Mouse (Mus musculus) lung, embryonic 16.5 days (tissue): Measurements from ENCODE around the gene Sh3bgr. TPM values are rescaled to one million over a fixed set of nuclear protein-coding genes. Genes with fewer than 3 reads are reported as not detected.

Source experiments
- ATAC-seq: fragments of 200-750 bp; cut with Nextera tagmentation; 2 replicates; pipeline ENCODE4 v1.8.0; 2017; ENCODE audit warnings: low read depth, mild to moderate bottlenecking, moderate library complexity
- H3K27ac ChIP-seq: fragments of 300-500 bp; sonication (generic); 2 replicates; pipeline ENCODE4 v1.5.1; 2014; ENCODE audit warnings: mild to moderate bottlenecking, control low read depth, low read length
- H3K27me3 ChIP-seq: fragments of 300-500 bp; sonication (generic); 2 replicates; pipeline ENCODE4 v1.6.1; 2014; ENCODE audit warnings: low read depth, low read length, mixed read lengths; ENCODE audit not compliant: control insufficient read depth, insufficient read depth
- H3K36me3 ChIP-seq: fragments of 300-500 bp; sonication (generic); 2 replicates; pipeline ENCODE4 v1.6.1; 2014; ENCODE audit warnings: low read length; ENCODE audit not compliant: control insufficient read depth, insufficient read depth
- H3K4me1 ChIP-seq: fragments of 300-500 bp; sonication (generic); replicated peaks from 2 replicates; pipeline ENCODE4 v1.6.1; 2014; ENCODE audit warnings: low read length, mixed read lengths; ENCODE audit not compliant: control insufficient read depth, insufficient read depth
- H3K4me2 ChIP-seq: fragments of 300-500 bp; sonication (generic); 2 replicates; pipeline ENCODE4 v1.6.1; 2014; ENCODE audit warnings: low read depth, low read length, control low read depth
- H3K4me3 ChIP-seq: fragments of 300-500 bp; sonication (generic); 2 replicates; pipeline ENCODE4 v1.5.1; 2014; ENCODE audit warnings: mild to moderate bottlenecking, low read length, control low read depth
- H3K9ac ChIP-seq: fragments of 300-500 bp; sonication (generic); 2 replicates; pipeline ENCODE4 v1.6.1; 2014; ENCODE audit warnings: low read length, control low read depth
- H3K9me3 ChIP-seq: fragments of 300-500 bp; sonication (generic); 2 replicates; pipeline ENCODE4 v1.6.1; 2016; ENCODE audit warnings: low read length; ENCODE audit not compliant: control insufficient read depth
- whole genome bisulfite sequencing: fragments of 180-500 bp; shearing (Covaris S2); extraction: QIAGEN DNeasy Blood & Tissue Kit; methylation state at CpG from one replicate; pipeline ENCODE4 v1.1.7; 2014; 5-methylcytosine and 5-hydroxymethylcytosine counted together
- polyA plus RNA-seq: library from polyadenylated mRNA; unstranded; fragments of >200 nt; fragmentation: Nextera tagmentation; extraction: Ambion mirVana; gene quantifications from 2 replicates; pipeline ENCODE4 v1.2.1, GENCODE M21; 2015

Gene Sh3bgr
- polyA plus RNA-seq, 1 experiment from 2014 or later, result 20.7 TPM

GRCm38 (mm10) chr16:96200702-96201028 lies 415 bp downstream of the Sh3bgr start:
- no peaks in the 10 kb centered on the region for H3K27me3 ChIP-seq
- H3K4me3 ChIP-seq, result peak overlapping the region; percentile 37
- H3K9ac ChIP-seq, result peak overlapping the region; percentile 51; the same call in 1 of the 2 replicates
- H3K36me3 ChIP-seq, result no peaks in the 10 kb centered on the region
- no peak overlapping the region for H3K27ac ChIP-seq
- 31% methylated on average over 9 of the region's 9 CpGs for WGBS
- peaks cover 7% of the 10 kb centered on the region for H3K4me1 ChIP-seq
- peak overlapping the region; percentile 56 for H3K4me2 ChIP-seq
- H3K9me3 ChIP-seq, result no peaks in the 10 kb centered on the region
- no peak for ATAC-seq

GRCm38 (mm10) chr16:96201485-96202232 lies 1.4 kb downstream of the Sh3bgr start:
- H3K36me3 ChIP-seq, result no peaks in the 10 kb centered on the region
- no peaks in the 10 kb centered on the region for H3K9me3 ChIP-seq
- peaks cover 7% of the 10 kb centered on the region for H3K4me1 ChIP-seq
- no peak for ATAC-seq
- no peak overlapping the region for H3K27ac ChIP-seq
- H3K27me3 ChIP-seq, result no peaks in the 10 kb centered on the region
- WGBS, result 67% methylated on average over 11 of the region's 11 CpGs
- no peak overlapping the region for H3K4me3 ChIP-seq
- H3K4me2 ChIP-seq, result no peak overlapping the region
- no peak overlapping the region for H3K9ac ChIP-seq

- Histone ChIP-seq H3K9me3 (no peaks in the 10 kb centered on the region), H3K4me1 (peaks cover 12% of the 10 kb centered on the region; the same call in 1 of the 2 replicates), H3K4me2 (no peak overlapping the region), H3K36me3 (no peaks in the 10 kb centered on the region), H3K9ac (no peak overlapping the region), H3K27me3 (no peaks in the 10 kb centered on the region), H3K4me3 (no peak overlapping the region), H3K27ac (no peak overlapping the region)
- 83% methylated on average over 10 of the region's 10 CpGs for WGBS
- ATAC-seq, result no peak
These were observed 9.5 kb downstream of the Sh3bgr start for GRCm38 (mm10) chr16:96209789-96210188.

GRCm38 (mm10) chr16:96210856-96211255 lies 10.6 kb downstream of the Sh3bgr start:
- H3K27ac ChIP-seq, result no peak overlapping the region
- no peak for ATAC-seq
- H3K9ac ChIP-seq, result no peak overlapping the region
- H3K9me3 ChIP-seq, result no peaks in the 10 kb centered on the region
- H3K4me3 ChIP-seq, result no peak overlapping the region
- no peaks in the 10 kb centered on the region for H3K36me3 ChIP-seq
- H3K27me3 ChIP-seq, result no peaks in the 10 kb centered on the region
- 79% methylated on average over 7 of the region's 7 CpGs for WGBS
- H3K4me2 ChIP-seq, result no peak overlapping the region
- H3K4me1 ChIP-seq, result peaks cover 12% of the 10 kb centered on the region; the same call in 1 of the 2 replicates

- no peak overlapping the region for H3K9ac ChIP-seq
- no peak overlapping the region for H3K27ac ChIP-seq
- H3K4me3 ChIP-seq, result no peak overlapping the region
- ATAC-seq, result no peak
- H3K36me3 ChIP-seq, result no peaks in the 10 kb centered on the region
- H3K4me1 ChIP-seq, result peaks cover 7% of the 10 kb centered on the region; the same call in 1 of the 2 replicates
- 86% methylated on average over 4 of the region's 4 CpGs for WGBS
- no peak overlapping the region for H3K4me2 ChIP-seq
- no peaks in the 10 kb centered on the region for H3K9me3 ChIP-seq
- H3K27me3 ChIP-seq, result no peaks in the 10 kb centered on the region
These were observed 12.8 kb downstream of the Sh3bgr start for GRCm38 (mm10) chr16:96213027-96213426.

GRCm38 (mm10) chr16:96221491-96221890 lies 21.2 kb downstream of the Sh3bgr start:
- no peak overlapping the region for H3K4me2 ChIP-seq
- no peaks in the 10 kb centered on the region for H3K9me3 ChIP-seq
- no peak for ATAC-seq
- H3K4me1 ChIP-seq, result no peaks in the 10 kb centered on the region
- 60% methylated on average over 5 of the region's 5 CpGs for WGBS
- H3K27me3 ChIP-seq, result no peaks in the 10 kb centered on the region
- H3K36me3 ChIP-seq, result no peaks in the 10 kb centered on the region
- H3K9ac ChIP-seq, result no peak overlapping the region
- H3K4me3 ChIP-seq, result no peak overlapping the region
- H3K27ac ChIP-seq, result no peak overlapping the region

- no peaks in the 10 kb centered on the region for H3K36me3 ChIP-seq
- no peaks in the 10 kb centered on the region for H3K27me3 ChIP-seq
- H3K4me3 ChIP-seq, result no peak overlapping the region
- H3K9me3 ChIP-seq, result no peaks in the 10 kb centered on the region
- no peak overlapping the region for H3K27ac ChIP-seq
- no peaks in the 10 kb centered on the region for H3K4me1 ChIP-seq
- 62% methylated on average over 3 of the region's 3 CpGs for WGBS
- no peak overlapping the region for H3K4me2 ChIP-seq
- ATAC-seq, result no peak
- H3K9ac ChIP-seq, result no peak overlapping the region
These were observed 21.7 kb downstream of the Sh3bgr start for GRCm38 (mm10) chr16:96221959-96222358.

- no peak overlapping the region for H3K27ac ChIP-seq
- no peaks in the 10 kb centered on the region for H3K9me3 ChIP-seq
- no peaks in the 10 kb centered on the region for H3K36me3 ChIP-seq
- no peak overlapping the region for H3K4me2 ChIP-seq
- no peak overlapping the region for H3K4me3 ChIP-seq
- H3K9ac ChIP-seq, result no peak overlapping the region
- H3K27me3 ChIP-seq, result no peaks in the 10 kb centered on the region
- H3K4me1 ChIP-seq, result no peaks in the 10 kb centered on the region
- no peak for ATAC-seq
- 68% methylated on average over 1 of the region's 1 CpGs for WGBS
These were observed 22.2 kb downstream of the Sh3bgr start for GRCm38 (mm10) chr16:96222452-96222851.

- peak; percentile 47; the same call in 1 of the 2 replicates for ATAC-seq
- H3K4me2 ChIP-seq, result no peak overlapping the region
- H3K9ac ChIP-seq, result no peak overlapping the region
- no peak overlapping the region for H3K4me3 ChIP-seq
- H3K36me3 ChIP-seq, result no peaks in the 10 kb centered on the region
- H3K9me3 ChIP-seq, result no peaks in the 10 kb centered on the region
- no peaks in the 10 kb centered on the region for H3K27me3 ChIP-seq
- H3K27ac ChIP-seq, result no peak overlapping the region
- H3K4me1 ChIP-seq, result no peaks in the 10 kb centered on the region
- 36% methylated on average over 13 of the region's 13 CpGs for WGBS
These were observed 28.2 kb downstream of the Sh3bgr start for GRCm38 (mm10) chr16:96228438-96228837.
